Mouse (Mus musculus) bone marrow, adult 2 months (tissue): Measurements from ENCODE around the gene Grm3. TPM values are rescaled to one million over a fixed set of nuclear protein-coding genes. Genes with fewer than 3 reads are reported as not detected.

Source experiments
- H3K27ac ChIP-seq: fragments of 200-500 bp; 2 replicates; pipeline ENCODE4 v1.5.1; 2012; ENCODE audit warnings: low read depth, mild to moderate bottlenecking, control low read depth, inconsistent platforms, low read length; ENCODE audit not compliant: control insufficient read depth, poor library complexity, insufficient read depth
- H3K4me1 ChIP-seq: fragments of 200-500 bp; 2 replicates; pipeline ENCODE4 v1.6.1; 2011; ENCODE audit warnings: low read length; ENCODE audit not compliant: control insufficient read depth, insufficient read depth
- H3K4me3 ChIP-seq: fragments of 200-500 bp; replicated peaks from 2 replicates; pipeline ENCODE3; 2011; ENCODE audit warnings: mild to moderate bottlenecking, low read depth, low read length, control low read depth; ENCODE audit not compliant: control insufficient read depth
- CTCF ChIP-seq: fragments of 200-500 bp; IDR thresholded peaks from 2 replicates; pipeline ENCODE4 v1.5.1; 2011; ENCODE audit warnings: low read length, control low read depth; ENCODE audit not compliant: control insufficient read depth, insufficient read depth
- POLR2A ChIP-seq: fragments of 200-500 bp; IDR thresholded peaks from 2 replicates; pipeline ENCODE4 v1.6.1; 2011; ENCODE audit warnings: low read depth, mild to moderate bottlenecking, control low read depth, low read length, borderline replicate concordance; ENCODE audit not compliant: control insufficient read depth
- WGBS: fragments of 180-500 bp; shearing (Covaris S2); methylation state at CpG from one replicate; pipeline ENCODE4 v1.1.7; 2018; 5-methylcytosine and 5-hydroxymethylcytosine counted together
- polyA plus RNA-seq: library from polyadenylated mRNA; stranded (reverse); fragments of >200 nt; gene quantifications from 2 replicates; pipeline ENCODE4 v1.2.4, GENCODE M21; 2011; ENCODE audit warnings: low replicate concordance; ENCODE audit not compliant: missing spikeins, insufficient read depth, insufficient read length

Gene Grm3
- polyA plus RNA-seq, 1 experiment, result 0.82 TPM

GRCm38 (mm10) chr5:9661870-9662589 lies 62.9 kb downstream of the Grm3 start:
- TF ChIP-seq POLR2A (no peak), CTCF (no peak)
- H3K4me1 ChIP-seq, result no peaks in the 10 kb centered on the region
- 64% methylated on average over 9 of the region's 9 CpGs for WGBS
- no peak overlapping the region for H3K27ac ChIP-seq
- no peak overlapping the region for H3K4me3 ChIP-seq

- 85% methylated on average over 2 of the region's 2 CpGs for WGBS
- no peak for TF ChIP-seq POLR2A
- no peak for TF ChIP-seq CTCF
These were observed 86.4 kb downstream of the Grm3 start for GRCm38 (mm10) chr5:9638612-9639011.

GRCm38 (mm10) chr5:9627220-9627619 lies 97.8 kb downstream of the Grm3 start:
- TF ChIP-seq CTCF (no peak), POLR2A (no peak)
- Histone ChIP-seq H3K4me3 (no peak overlapping the region), H3K27ac (no peak overlapping the region), H3K4me1 (no peaks in the 10 kb centered on the region)
- WGBS, result 64% methylated on average over 2 of the region's 2 CpGs

More at GRCm38 (mm10) chr5:9638612-9639011, 86.4 kb downstream of the Grm3 start:
- no peak overlapping the region for H3K27ac ChIP-seq
- no peaks in the 10 kb centered on the region for H3K4me1 ChIP-seq
- no peak overlapping the region for H3K4me3 ChIP-seq

- Histone ChIP-seq H3K4me3 (no peak overlapping the region), H3K27ac (no peak overlapping the region), H3K4me1 (no peaks in the 10 kb centered on the region)
- TF ChIP-seq POLR2A, result no peak
- TF ChIP-seq CTCF, result no peak
- WGBS, result 77% methylated on average over 4 of the region's 4 CpGs
These were observed 100.6 kb downstream of the Grm3 start for GRCm38 (mm10) chr5:9624396-9624795.

- WGBS, result 26% methylated on average over 4 of the region's 4 CpGs
- TF ChIP-seq CTCF (no peak), POLR2A (no peak)
- H3K4me1 ChIP-seq, result no peaks in the 10 kb centered on the region
- H3K4me3 ChIP-seq, result no peak overlapping the region
- no peak overlapping the region for H3K27ac ChIP-seq
These were observed 101.9 kb downstream of the Grm3 start for GRCm38 (mm10) chr5:9623095-9623459.

GRCm38 (mm10) chr5:9622264-9623094 lies 102.5 kb downstream of the Grm3 start:
- H3K27ac ChIP-seq, result no peak overlapping the region
- TF ChIP-seq CTCF (no peak), POLR2A (no peak)
- H3K4me3 ChIP-seq, result no peak overlapping the region
- H3K4me1 ChIP-seq, result no peaks in the 10 kb centered on the region
- 52% methylated on average over 4 of the region's 4 CpGs for WGBS

GRCm38 (mm10) chr5:9621417-9622067 lies 103.4 kb downstream of the Grm3 start:
- TF ChIP-seq CTCF (no peak), POLR2A (no peak)
- Histone ChIP-seq H3K27ac (no peak overlapping the region), H3K4me3 (no peak overlapping the region), H3K4me1 (no peaks in the 10 kb centered on the region)
- WGBS, result 86% methylated on average over 3 of the region's 3 CpGs

GRCm38 (mm10) chr5:9579021-9579420 lies 145.9 kb downstream of the Grm3 start:
- WGBS, result 60% methylated on average over 2 of the region's 2 CpGs
- Histone ChIP-seq H3K4me1 (no peaks in the 10 kb centered on the region), H3K4me3 (no peak overlapping the region), H3K27ac (no peak overlapping the region)
- TF ChIP-seq CTCF (no peak), POLR2A (no peak)
